Mouse (Mus musculus) heart, embryonic 11.5 days (tissue): Measurements from ENCODE around the gene Tmub1. TPM values are rescaled to one million over a fixed set of nuclear protein-coding genes. Genes with fewer than 3 reads are reported as not detected.
A peak's percentile ranks its signal among the peaks of the same experiment; 100 is the strongest.

ENCODE experiments used
- ATAC-seq: fragments of 200-750 bp; cut with Nextera tagmentation; replicated peaks from 2 replicates; pipeline ENCODE4 v1.8.0; 2017; ENCODE audit warnings: moderate library complexity; ENCODE audit not compliant: insufficient number of reproducible peaks, low FRiP score, low TSS enrichment
- H3K27ac ChIP-seq: fragments of 300-500 bp; sonication (generic); 2 replicates; pipeline ENCODE4 v1.5.1; 2014; ENCODE audit warnings: mild to moderate bottlenecking, low read depth, low read length
- H3K27me3 ChIP-seq: fragments of 300-500 bp; sonication (generic); 2 replicates; pipeline ENCODE4 v1.6.1; 2014; ENCODE audit warnings: mild to moderate bottlenecking, low read length, mixed read lengths; ENCODE audit not compliant: control insufficient read depth, insufficient read depth
- H3K36me3 ChIP-seq: fragments of 300-500 bp; sonication (generic); 2 replicates; pipeline ENCODE4 v1.6.1; 2014; ENCODE audit warnings: mild to moderate bottlenecking, low read length, moderate library complexity, mixed read lengths; ENCODE audit not compliant: control insufficient read depth, insufficient read depth
- H3K4me1 ChIP-seq: fragments of 300-500 bp; sonication (generic); 2 replicates; pipeline ENCODE4 v1.6.1; 2014; ENCODE audit warnings: low read length; ENCODE audit not compliant: control insufficient read depth, insufficient read depth
- H3K4me2 ChIP-seq: fragments of 300-500 bp; sonication (generic); 2 replicates; pipeline ENCODE4 v1.6.1; 2014; ENCODE audit warnings: mild to moderate bottlenecking, moderate library complexity
- H3K4me3 ChIP-seq: fragments of 300-500 bp; sonication (generic); 2 replicates; pipeline ENCODE4 v1.5.1; 2014; ENCODE audit warnings: low read depth, low read length
- H3K9ac ChIP-seq: fragments of 300-500 bp; sonication (generic); 2 replicates; pipeline ENCODE4 v1.6.1; 2014; ENCODE audit warnings: mild to moderate bottlenecking, low read depth, low read length, moderate library complexity
- H3K9me3 ChIP-seq: fragments of 300-500 bp; sonication (generic); replicated peaks from 2 replicates; pipeline ENCODE4 v1.6.1; 2016; ENCODE audit warnings: low read length; ENCODE audit not compliant: control insufficient read depth
- WGBS: fragments of 180-500 bp; shearing (Covaris S2); extraction: QIAGEN DNeasy Blood & Tissue Kit; methylation state at CpG from one replicate; pipeline ENCODE4 v1.1.7; 2014; ENCODE audit not compliant: insufficient replicate concordance; 5-methylcytosine and 5-hydroxymethylcytosine counted together
- polyA plus RNA-seq: library from polyadenylated mRNA; unstranded; fragments of >200 nt; fragmentation: Nextera tagmentation; extraction: Ambion mirVana; gene quantifications from 2 replicates; pipeline ENCODE4 v1.2.1, GENCODE M21; 2014

The Tmub1 gene
- 21.5 and 22.6 TPM in 2 replicates for polyA plus RNA-seq

DNA sequence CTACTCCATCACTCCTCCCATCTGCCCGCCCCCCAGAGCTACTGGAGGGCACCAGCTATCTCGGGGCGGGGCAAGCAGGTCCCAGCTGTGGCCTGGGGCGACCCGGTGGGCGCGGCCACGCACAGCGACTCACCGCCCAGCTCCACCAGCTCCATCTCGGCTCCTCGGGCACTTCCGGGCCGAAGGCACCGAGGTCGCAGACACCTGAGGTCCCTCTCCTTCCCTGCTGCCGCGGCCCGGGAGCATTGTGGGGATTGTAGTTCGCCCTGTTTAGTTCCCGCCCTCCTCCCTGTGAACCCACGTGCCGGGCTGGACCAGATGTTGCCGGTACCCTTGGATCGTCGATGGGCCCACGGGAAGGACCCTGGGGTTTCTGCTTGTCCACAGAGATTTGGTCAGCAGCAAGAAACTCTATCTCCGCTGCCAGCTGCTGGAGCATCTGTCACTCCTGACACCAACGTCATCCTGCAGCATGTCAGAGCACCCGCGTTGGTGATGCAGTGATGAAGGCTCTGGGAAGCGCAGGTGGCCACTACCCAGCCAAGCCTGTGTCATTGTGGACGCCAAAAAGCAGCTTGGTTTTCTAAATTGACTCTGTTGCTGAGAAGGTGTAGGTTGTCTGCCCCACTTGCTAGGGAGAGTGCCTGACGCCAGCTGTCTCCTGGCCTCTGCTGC, at the start of gene Tmub1:
Gene Tmub1 (minus strand): TSS at position 231 of the 675 bp plus-strand sequence.
- H3K4me3 ChIP-seq, result peak within 1 kb of the TSS; percentile 68
- H3K9ac ChIP-seq, result peak within 1 kb of the TSS; percentile 74
- peaks cover 27% of the 10 kb centered on the region for H3K4me1 ChIP-seq
- peak; percentile 64 for ATAC-seq
- H3K9me3 ChIP-seq, result no peaks in the 10 kb centered on the region
- peak within 1 kb of the TSS; percentile 72 for H3K27ac ChIP-seq
- 3% methylated on average over 34 of the region's 34 CpGs for WGBS
- H3K36me3 ChIP-seq, result 0 out of 2 replicates have a peak, but pooled peaks cover 2% of the 10 kb centered on the region
- H3K27me3 ChIP-seq, result no peaks in the 10 kb centered on the region
- peak within 1 kb of the TSS; percentile 83 for H3K4me2 ChIP-seq

GRCm38 (mm10) chr5:24496756-24497155, 49.1 kb upstream of the Tmub1 start:
- ATAC-seq, result no peak
- H3K27me3 ChIP-seq, result no peaks in the 10 kb centered on the region
- no peak overlapping the region for H3K27ac ChIP-seq
- H3K4me2 ChIP-seq, result no peak overlapping the region
- peaks cover 37% of the 10 kb centered on the region for H3K36me3 ChIP-seq
- no peak overlapping the region for H3K9ac ChIP-seq
- H3K4me3 ChIP-seq, result no peak overlapping the region
- H3K4me1 ChIP-seq, result 0 out of 2 replicates have a peak, but pooled peaks cover 3% of the 10 kb centered on the region
- H3K9me3 ChIP-seq, result no peaks in the 10 kb centered on the region
- 60% methylated on average over 6 of the region's 6 CpGs for WGBS

- H3K27me3 ChIP-seq, result no peaks in the 10 kb centered on the region
- H3K4me2 ChIP-seq, result no peak overlapping the region
- no peak overlapping the region for H3K27ac ChIP-seq
- peaks cover 30% of the 10 kb centered on the region for H3K36me3 ChIP-seq
- no peaks in the 10 kb centered on the region for H3K4me1 ChIP-seq
- no peak overlapping the region for H3K4me3 ChIP-seq
- H3K9ac ChIP-seq, result no peak overlapping the region
- WGBS, result 88% methylated on average over 15 of the region's 15 CpGs
- ATAC-seq, result no peak
- no peaks in the 10 kb centered on the region for H3K9me3 ChIP-seq
Measured at GRCm38 (mm10) chr5:24495019-24495418, 47.4 kb upstream of the Tmub1 start.

DNA sequence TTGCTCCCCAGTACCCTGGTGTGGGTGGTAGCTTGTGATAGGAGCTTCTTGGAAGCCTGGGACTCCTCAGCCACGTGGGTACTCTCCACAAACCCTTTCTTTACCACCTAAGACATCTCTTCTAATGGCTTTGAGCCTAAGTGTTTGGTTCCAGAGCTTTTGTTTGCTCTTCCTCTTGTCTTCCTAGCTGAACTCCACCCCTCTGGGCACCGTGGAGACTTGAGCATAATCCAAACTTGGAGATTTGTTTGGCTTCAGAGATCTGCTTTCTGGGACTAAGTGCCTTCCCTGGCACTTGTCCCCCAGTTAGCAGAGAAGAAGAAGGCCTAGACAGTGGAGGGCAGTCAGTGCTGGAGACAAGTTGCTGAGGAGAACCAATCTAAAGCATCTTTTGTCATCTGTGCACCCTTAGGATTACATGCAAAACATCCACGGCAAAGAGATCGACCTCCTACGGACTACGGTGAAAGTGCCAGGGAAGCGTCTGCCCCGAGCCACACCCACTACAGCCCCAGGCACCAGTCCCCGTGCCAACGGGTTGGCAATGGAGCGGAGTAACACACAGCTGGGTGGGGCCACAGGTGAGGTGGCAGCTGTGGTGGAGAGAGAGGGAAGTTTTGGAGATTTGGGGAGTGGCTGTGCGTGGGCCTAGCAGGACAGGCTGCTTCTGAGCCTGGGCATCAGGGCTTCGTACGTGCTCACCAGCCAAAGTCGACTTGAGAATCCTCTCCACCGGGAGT, 45.1 kb upstream of the Tmub1 start:
- Histone ChIP-seq H3K4me3 (no peak overlapping the region), H3K27me3 (no peaks in the 10 kb centered on the region), H3K9ac (no peak overlapping the region), H3K4me2 (no peak overlapping the region), H3K4me1 (no peaks in the 10 kb centered on the region), H3K9me3 (no peaks in the 10 kb centered on the region), H3K36me3 (peaks cover 32% of the 10 kb centered on the region), H3K27ac (no peak overlapping the region)
- WGBS, result 85% methylated on average over 16 of the region's 16 CpGs
- ATAC-seq, result no peak

- Histone ChIP-seq H3K27me3 (no peaks in the 10 kb centered on the region), H3K27ac (no peak overlapping the region), H3K36me3 (peaks cover 35% of the 10 kb centered on the region), H3K4me1 (peaks cover 3% of the 10 kb centered on the region; the same call in 1 of the 2 replicates), H3K9ac (no peak overlapping the region), H3K9me3 (no peaks in the 10 kb centered on the region), H3K4me3 (no peak overlapping the region), H3K4me2 (no peak overlapping the region)
- 85% methylated on average over 14 of the region's 14 CpGs for WGBS
- ATAC-seq, result no peak
Measured at GRCm38 (mm10) chr5:24490413-24490920, 42.8 kb upstream of the Tmub1 start.

DNA sequence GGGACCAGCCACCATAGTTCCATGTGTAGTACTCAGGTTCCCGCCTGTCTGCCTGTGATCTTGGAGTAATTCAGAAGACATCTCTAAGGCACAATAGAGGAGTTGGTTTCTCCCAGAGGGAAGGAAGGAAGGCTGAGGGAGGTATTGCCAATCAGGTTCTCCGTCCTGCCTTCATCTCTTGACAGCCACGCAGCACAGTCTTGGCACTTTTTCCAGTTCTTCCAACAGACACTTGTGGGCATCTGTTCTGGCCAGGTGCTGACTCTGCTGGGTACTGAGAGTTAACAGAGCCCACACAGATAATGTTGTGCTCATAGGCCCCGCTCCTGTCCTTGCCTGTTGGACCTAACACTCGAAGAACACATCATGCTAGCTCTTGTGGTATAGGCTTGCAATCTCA, 39.1 kb upstream of the Tmub1 start:
- H3K27ac ChIP-seq, result no peak overlapping the region
- no peak overlapping the region for H3K4me3 ChIP-seq
- 88% methylated on average over 5 of the region's 5 CpGs for WGBS
- peaks cover 15% of the 10 kb centered on the region for H3K4me1 ChIP-seq
- no peaks in the 10 kb centered on the region for H3K9me3 ChIP-seq
- no peak overlapping the region for H3K9ac ChIP-seq
- 0 out of 2 replicates have a peak, but pooled peaks cover 5% of the 10 kb centered on the region for H3K27me3 ChIP-seq
- H3K36me3 ChIP-seq, result peaks cover 26% of the 10 kb centered on the region
- ATAC-seq, result no peak
- no peak overlapping the region for H3K4me2 ChIP-seq

- Histone ChIP-seq H3K9ac (no peak overlapping the region), H3K4me3 (no peak overlapping the region), H3K4me1 (peaks cover 15% of the 10 kb centered on the region), H3K27ac (no peak overlapping the region), H3K9me3 (no peaks in the 10 kb centered on the region), H3K27me3 (0 out of 2 replicates have a peak, but pooled peaks cover 5% of the 10 kb centered on the region), H3K36me3 (peaks cover 28% of the 10 kb centered on the region), H3K4me2 (no peak overlapping the region)
- 6% methylated on average over 8 of the region's 8 CpGs for WGBS
- no peak for ATAC-seq
Measured at GRCm38 (mm10) chr5:24486097-24486496, 38.4 kb upstream of the Tmub1 start.

DNA sequence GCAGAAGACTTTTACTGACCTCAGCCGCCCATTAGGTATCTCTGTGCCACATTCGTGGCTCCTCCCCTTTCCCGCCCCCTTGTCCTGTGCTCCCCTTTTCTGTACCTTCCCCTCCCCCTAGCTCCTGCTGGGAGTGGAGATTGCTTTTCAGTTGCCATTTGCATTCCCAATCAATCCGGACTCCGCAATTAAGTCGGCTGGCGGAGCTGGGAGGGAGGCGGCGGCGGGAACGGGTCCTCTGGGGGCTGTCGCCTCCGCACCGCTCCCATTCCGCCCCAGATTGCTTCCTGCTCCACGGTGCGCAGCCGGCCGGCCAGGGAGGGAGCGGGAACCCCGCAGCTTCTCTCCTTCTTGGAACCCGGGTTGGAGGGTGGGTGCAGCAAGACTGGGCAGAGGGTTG, 37.3 kb upstream of the Tmub1 start:
- Histone ChIP-seq H3K9ac (peak overlapping the region; percentile 49), H3K4me2 (peak overlapping the region; percentile 58), H3K36me3 (peaks cover 31% of the 10 kb centered on the region), H3K27me3 (0 out of 2 replicates have a peak, but pooled peaks cover 5% of the 10 kb centered on the region), H3K27ac (no peak overlapping the region), H3K4me3 (peak overlapping the region; percentile 25), H3K9me3 (no peaks in the 10 kb centered on the region), H3K4me1 (peaks cover 15% of the 10 kb centered on the region)
- WGBS, result 23% methylated on average over 22 of the region's 22 CpGs
- ATAC-seq, result no peak
